Mouse (Mus musculus): ENCODE results near the gene Tmem94. TPM values are rescaled to one million over a fixed set of nuclear protein-coding genes. Genes with fewer than 3 reads are reported as not detected.

Tmem94 gene
- polyA plus RNA-seq, 1 experiment from 2014 or later = 20.9 TPM

GRCm38 (mm10) chr11:115844240-115844639 lies 79.0 kb downstream of the Tmem94 start:
- Histone ChIP-seq H3K27me3 (ENCODE audit: control insufficient read depth, insufficient read depth, low read length) (no peaks in the 10 kb centered on the region), H3K9ac (replicated peaks; ENCODE audit: low read length) (no peak overlapping the region), H3K27ac (replicated peaks; ENCODE audit: low read depth, low read length) (no peak overlapping the region), H3K36me3 (ENCODE audit: control insufficient read depth, insufficient read depth, low read length) (no peaks in the 10 kb centered on the region), H3K9me3 (ENCODE audit: control insufficient read depth, low read length) (no peaks in the 10 kb centered on the region), H3K4me2 (ENCODE audit: low read length) (no peak overlapping the region), H3K4me1 (ENCODE audit: control insufficient read depth, insufficient read depth, low read length) (no peaks in the 10 kb centered on the region), H3K4me3 (replicated peaks; ENCODE audit: low read depth, low read length) (no peak overlapping the region)
- ATAC-seq (ENCODE audit: low FRiP score, low TSS enrichment) = no peak
- 63% methylated on average over 8 of the region's 8 CpGs for WGBS
- no peak for DNase-seq

GRCm38 (mm10) chr11:115845819-115846218 lies 80.6 kb downstream of the Tmem94 start:
- no peak for ATAC-seq (ENCODE audit: low FRiP score, low TSS enrichment)
- no peaks in the 10 kb centered on the region for H3K9me3 ChIP-seq (ENCODE audit: control insufficient read depth, low read length)
- H3K4me1 ChIP-seq (ENCODE audit: control insufficient read depth, insufficient read depth, low read length) = no peaks in the 10 kb centered on the region
- no peak overlapping the region for H3K9ac ChIP-seq (replicated peaks; ENCODE audit: low read length)
- 91% methylated on average over 2 of the region's 2 CpGs for WGBS
- no peak overlapping the region for H3K27ac ChIP-seq (replicated peaks; ENCODE audit: low read depth, low read length)
- no peaks in the 10 kb centered on the region for H3K36me3 ChIP-seq (ENCODE audit: control insufficient read depth, insufficient read depth, low read length)
- H3K4me3 ChIP-seq (replicated peaks; ENCODE audit: low read depth, low read length) = no peak overlapping the region
- DNase-seq = no peak
- H3K27me3 ChIP-seq (ENCODE audit: control insufficient read depth, insufficient read depth, low read length) = no peaks in the 10 kb centered on the region
- H3K4me2 ChIP-seq (ENCODE audit: low read length) = no peak overlapping the region

Small RNA genes lying within 50 kb of the gene (microRNA-seq; reads per million reads assigned to microRNA genes)
- not detected for gene Mir5621

Other genes starting within 250 kb of the Tmem94 start
- gene Sumo2, start 229.2 kb upstream of the Tmem94 start, polyA plus RNA-seq (2014; fragmentation: Nextera tagmentation; extraction: Ambion mirVana) = 1,242 and 1,259 TPM in 2 replicates
- 83.7 and 107 TPM in 2 replicates for gene Nup85, start 201.0 kb upstream of the Tmem94 start, polyA plus RNA-seq (2014; fragmentation: Nextera tagmentation; extraction: Ambion mirVana)
- gene Mrps7, start 161.5 kb upstream of the Tmem94 start, polyA plus RNA-seq (2014; fragmentation: Nextera tagmentation; extraction: Ambion mirVana) = 75.7 and 83.4 TPM in 2 replicates
- 29.3 and 34.3 TPM in 2 replicates for gene Gga3, start 161.4 kb upstream of the Tmem94 start, polyA plus RNA-seq (2014; fragmentation: Nextera tagmentation; extraction: Ambion mirVana)
- 9.7 and 11.4 TPM in 2 replicates for gene Mif4gd, start 152.5 kb upstream of the Tmem94 start, polyA plus RNA-seq (2014; fragmentation: Nextera tagmentation; extraction: Ambion mirVana)
- 35.8 and 39.8 TPM in 2 replicates for gene Slc25a19, start 137.1 kb upstream of the Tmem94 start, polyA plus RNA-seq (2014; fragmentation: Nextera tagmentation; extraction: Ambion mirVana)
- gene Grb2, start 56.8 kb upstream of the Tmem94 start, polyA plus RNA-seq (2014; fragmentation: Nextera tagmentation; extraction: Ambion mirVana) = 113 and 135 TPM in 2 replicates
- 8.4 and 9.8 TPM in 2 replicates for gene Caskin2, start 48.2 kb downstream of the Tmem94 start, polyA plus RNA-seq (2014; fragmentation: Nextera tagmentation; extraction: Ambion mirVana)
- 17.2 and 20.5 TPM in 2 replicates for gene Tsen54, start 49.3 kb downstream of the Tmem94 start, polyA plus RNA-seq (2014; fragmentation: Nextera tagmentation; extraction: Ambion mirVana)
- 0.55 and 0.63 TPM in 2 replicates for gene Llgl2, start 58.6 kb downstream of the Tmem94 start, polyA plus RNA-seq (2014; fragmentation: Nextera tagmentation; extraction: Ambion mirVana)
- gene Myo15b, start 93.0 kb downstream of the Tmem94 start, polyA plus RNA-seq (2014; fragmentation: Nextera tagmentation; extraction: Ambion mirVana) = 0.15 TPM in 1 of 2 replicates, not detected in the other
- gene Smim5, start 134.5 kb downstream of the Tmem94 start, polyA plus RNA-seq (2014; fragmentation: Nextera tagmentation; extraction: Ambion mirVana) = 0.46 and 1.1 TPM in 2 replicates
- 0.22 and 0.31 TPM in 2 replicates for gene Smim6, start 146.6 kb downstream of the Tmem94 start, polyA plus RNA-seq (2014; fragmentation: Nextera tagmentation; extraction: Ambion mirVana)
- 48.4 and 49.9 TPM in 2 replicates for gene Sap30bp, start 167.8 kb downstream of the Tmem94 start, polyA plus RNA-seq (2014; fragmentation: Nextera tagmentation; extraction: Ambion mirVana)
- gene Recql5, start 168.0 kb downstream of the Tmem94 start, polyA plus RNA-seq (2014; fragmentation: Nextera tagmentation; extraction: Ambion mirVana) = 18.0 and 18.4 TPM in 2 replicates
- 0.43 and 0.68 TPM in 2 replicates for gene Itgb4, start 209.3 kb downstream of the Tmem94 start, polyA plus RNA-seq (2014; fragmentation: Nextera tagmentation; extraction: Ambion mirVana)
- 32.5 and 39.3 TPM in 2 replicates for gene Galk1, start 247.3 kb downstream of the Tmem94 start, polyA plus RNA-seq (2014; fragmentation: Nextera tagmentation; extraction: Ambion mirVana)